Mouse (Mus musculus) MN1 (cell line): ENCODE measurements around the gene Bola3.
"Not testable (repeated sequence)": the region's sequence is repeated elsewhere in the genome, so short reads cannot be mapped to it uniquely, and the experiment has no call there.

Experiments used
- DNase-seq: peaks from one replicate; pipeline ENCODE4 v3.0.0-alpha.2; 2016; ENCODE audit warnings: low spot score

The Bola3 gene

GRCm38 (mm10) chr6:83348873-83349272, at the start of gene Bola3:
TSS of gene Bola3 (plus strand) at chr6:83349147.
- no peak for DNase-seq

DNA sequence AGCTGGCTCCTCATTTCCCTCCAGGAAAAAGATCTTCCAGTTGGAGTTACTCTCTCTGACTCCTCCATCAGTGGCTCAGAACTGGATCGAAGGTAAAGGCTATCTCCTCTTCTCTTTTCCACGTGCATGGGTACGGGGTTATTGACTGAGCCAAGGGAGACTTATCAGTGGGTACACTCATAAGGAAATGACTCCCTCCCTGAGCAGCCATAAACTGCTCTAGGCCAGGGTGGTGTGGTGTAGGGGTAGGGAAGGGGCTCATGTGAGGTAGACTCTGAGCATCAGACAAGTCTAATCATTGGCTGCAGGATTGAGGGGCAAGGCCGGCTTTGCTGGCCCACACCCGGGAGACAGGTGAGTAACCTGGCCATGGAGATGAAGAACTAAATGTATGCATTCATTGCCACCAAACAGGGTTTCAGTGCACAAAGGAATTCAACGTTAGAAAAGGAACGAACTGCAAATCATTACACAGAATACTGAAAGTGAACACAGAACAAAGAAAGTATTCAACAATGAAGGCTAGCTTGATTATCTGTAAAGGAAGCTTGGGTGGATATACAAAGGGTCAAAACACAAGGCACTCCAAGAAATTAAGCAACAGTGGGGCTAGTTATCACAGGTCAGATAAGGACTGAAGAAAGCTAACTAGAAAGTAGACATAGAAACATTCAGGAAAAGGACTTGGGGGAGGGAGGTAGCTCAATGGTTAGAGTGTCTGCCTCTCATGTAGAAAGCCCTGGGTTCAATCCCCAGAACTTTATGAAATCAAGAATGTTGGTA, 48.3 kb upstream of the Bola3 start:
- no peak for DNase-seq

GRCm38 (mm10) chr6:83301294-83301693, 47.7 kb upstream of the Bola3 start:
- no peak for DNase-seq

- peak; percentile 61 for DNase-seq
These were observed 46.7 kb upstream of the Bola3 start for GRCm38 (mm10) chr6:83302264-83302663.

- no peak for DNase-seq
These were observed 39.9 kb upstream of the Bola3 start for GRCm38 (mm10) chr6:83309017-83309416.

DNA sequence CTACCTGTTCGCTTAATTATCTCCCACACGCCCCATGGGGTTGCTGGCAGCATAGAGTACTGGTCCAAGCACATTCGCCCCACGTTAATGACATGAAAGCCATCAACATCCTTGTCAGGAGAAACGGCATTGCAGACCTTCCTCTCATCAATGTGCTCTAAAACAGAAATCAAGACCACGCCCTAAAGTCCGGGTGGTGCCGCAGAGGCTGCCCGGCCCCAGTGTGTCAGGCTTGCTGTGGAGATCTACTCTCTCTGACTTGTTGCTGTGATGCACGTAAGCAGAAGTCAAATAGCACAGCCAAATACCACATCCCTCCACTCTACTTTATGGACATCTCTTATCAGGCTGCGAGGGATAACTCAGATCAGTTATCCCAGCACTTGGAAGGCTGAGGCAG, 37.7 kb upstream of the Bola3 start:
- DNase-seq: no peak

DNA sequence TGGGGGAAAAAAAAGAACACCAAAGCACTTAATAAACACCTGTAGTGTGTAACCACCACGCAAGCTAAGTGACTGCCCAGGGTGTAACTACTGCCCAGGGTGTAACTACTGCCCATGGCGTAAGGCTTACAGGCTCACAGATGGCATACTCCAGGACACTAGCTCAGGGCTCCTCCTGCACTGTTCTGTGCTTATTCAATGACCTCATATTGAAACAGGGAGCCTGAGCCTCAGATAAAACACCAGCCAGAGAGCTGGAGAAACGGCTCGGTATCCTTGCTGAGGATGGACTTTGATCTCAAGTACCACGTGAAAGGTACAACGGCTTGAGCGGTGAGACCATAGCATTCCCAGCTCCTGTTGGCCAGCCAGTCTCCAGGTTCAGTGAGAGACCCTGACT, 36.9 kb upstream of the Bola3 start:
- DNase-seq: no peak

DNA sequence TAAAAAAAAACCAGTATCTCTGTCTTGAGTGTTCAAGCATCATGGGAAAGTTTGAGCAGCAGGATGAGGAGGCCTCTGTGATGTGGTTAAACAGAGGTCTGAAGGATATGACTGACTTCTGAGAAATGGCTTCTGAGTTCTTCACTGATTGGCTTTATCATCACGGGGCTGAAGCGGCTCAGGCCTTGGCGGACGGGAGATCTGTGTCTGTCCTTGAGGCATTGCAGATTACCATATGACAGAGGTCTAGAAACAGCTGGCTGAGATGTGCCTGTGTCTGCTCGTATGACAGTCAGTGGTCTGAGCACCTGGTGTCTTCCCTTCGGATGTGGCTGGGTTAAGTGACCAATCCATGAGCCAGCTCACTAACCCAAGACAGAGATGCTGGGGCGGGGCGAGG, 36.4 kb upstream of the Bola3 start:
- peak; percentile 43 for DNase-seq

GRCm38 (mm10) chr6:83315293-83315692, 33.7 kb upstream of the Bola3 start:
- no peak for DNase-seq

DNA sequence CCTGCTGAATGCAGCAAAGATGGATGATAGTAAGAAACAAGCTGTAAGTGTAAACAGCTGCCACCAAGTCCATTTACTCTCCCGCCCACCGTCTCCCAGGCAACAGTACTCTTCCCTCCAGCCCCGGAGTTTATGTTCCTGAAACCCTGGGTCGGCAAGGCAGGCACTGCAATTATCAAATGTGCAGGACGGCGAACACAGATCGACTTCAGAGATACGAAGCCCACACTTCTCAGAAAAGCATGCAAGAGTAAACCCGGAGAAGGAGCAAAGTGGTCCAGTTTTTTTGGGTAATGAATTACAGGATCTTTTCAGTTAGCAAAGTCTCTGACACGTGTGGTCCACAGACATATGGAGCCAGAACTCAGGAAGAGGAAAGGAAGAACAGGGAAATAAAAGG, 32.9 kb upstream of the Bola3 start:
- DNase-seq: peak; percentile 70

DNA sequence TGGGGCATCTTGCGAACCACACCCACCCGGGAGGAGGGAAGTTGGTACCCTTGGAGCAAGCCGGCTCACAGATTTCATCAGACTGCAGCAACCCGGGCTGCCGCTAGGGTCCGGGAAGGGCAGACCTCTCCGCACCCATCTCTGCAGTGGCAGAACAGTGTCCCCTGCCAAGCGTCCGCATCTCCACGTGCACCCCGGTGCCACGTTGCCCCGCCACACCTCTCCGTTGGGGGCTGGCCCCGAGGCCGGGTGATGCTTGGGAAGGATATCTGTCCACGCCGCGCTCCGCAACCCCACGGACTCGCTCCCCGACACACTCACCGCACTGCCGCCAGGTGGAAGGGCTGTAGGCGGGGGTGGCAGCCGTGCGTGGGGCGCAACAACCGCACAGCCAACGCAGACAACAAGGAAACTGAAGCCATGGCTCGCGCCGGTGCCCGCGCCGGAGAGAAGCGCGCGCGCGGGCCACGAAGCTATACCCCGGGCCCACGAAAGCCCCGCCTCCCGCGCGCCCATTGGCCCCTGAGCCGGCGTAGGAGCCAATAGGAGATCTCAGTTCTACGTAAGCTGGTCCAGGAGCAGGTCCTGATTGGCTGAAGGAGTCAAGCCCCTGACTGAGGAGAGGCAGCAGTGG, 31.7 kb upstream of the Bola3 start:
- peak; percentile 95 for DNase-seq

DNA sequence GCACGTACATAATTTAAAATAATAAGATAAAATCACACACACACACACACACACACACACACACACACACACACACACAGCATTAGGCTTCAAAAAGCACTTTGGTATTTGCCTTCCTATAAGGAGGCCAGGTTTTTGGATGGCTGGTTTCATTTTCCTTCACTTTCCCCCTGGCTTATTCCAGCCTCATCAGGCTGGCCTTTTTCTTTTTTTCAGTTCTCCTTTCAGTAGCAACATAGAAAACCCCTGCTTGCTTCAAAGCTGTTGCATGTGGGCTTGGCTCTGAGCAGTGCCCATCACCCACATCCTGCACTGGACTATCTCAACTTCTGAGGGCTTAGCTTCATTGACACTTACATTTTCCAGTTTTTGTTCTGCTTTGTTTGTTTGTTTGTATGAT, 27.0 kb upstream of the Bola3 start:
- DNase-seq: no peak

DNA sequence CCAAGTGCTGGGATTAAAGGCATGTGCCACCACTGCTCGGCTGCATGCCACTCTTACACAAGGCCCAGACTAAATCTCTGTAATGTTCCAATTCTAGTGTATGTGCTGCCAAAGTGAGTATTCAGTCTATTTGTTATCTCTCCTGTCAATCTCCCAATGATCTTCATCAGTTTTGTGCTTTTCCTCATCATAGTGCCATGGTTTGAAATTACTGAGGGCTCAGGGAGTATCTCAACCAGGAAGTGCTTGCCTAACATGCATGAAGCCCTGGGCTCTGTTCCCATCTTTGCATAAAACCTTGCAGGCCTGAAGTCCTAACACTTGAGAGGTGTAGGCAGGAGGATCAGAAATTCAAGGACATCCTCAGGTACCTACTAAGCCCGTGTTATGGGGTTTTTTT, 26.2 kb upstream of the Bola3 start:
- no peak for DNase-seq

- DNase-seq: no peak
These were observed 25.1 kb upstream of the Bola3 start for GRCm38 (mm10) chr6:83323652-83324419.

- DNase-seq: peak; percentile 97
These were observed 23.2 kb upstream of the Bola3 start, which contains the start of the genes Mthfd2 and Mob1a for GRCm38 (mm10) chr6:83325525-83326393. TSS of gene Mthfd2 (minus strand) at chr6:83325908. TSS of gene Mob1a (plus strand) at chr6:83326016.

DNA sequence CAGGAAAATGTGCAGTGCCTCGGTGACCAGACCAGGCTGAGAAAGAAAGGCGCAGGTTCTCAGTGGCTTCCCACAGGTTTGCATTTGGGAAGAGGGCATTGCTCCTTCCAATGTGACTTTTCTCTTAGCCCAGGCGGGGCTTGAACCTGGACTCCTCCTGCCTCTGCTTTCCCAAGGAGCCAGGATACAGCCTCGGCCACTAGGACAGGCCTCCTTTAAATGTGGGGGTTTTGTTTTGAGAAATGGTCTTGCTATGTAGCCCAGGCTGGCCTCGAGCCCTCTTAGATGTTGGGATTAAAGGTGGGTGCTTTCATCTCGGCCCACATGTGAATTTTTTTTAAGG, 22.6 kb upstream of the Bola3 start:
- DNase-seq: no peak

GRCm38 (mm10) chr6:83326761-83327160, 22.2 kb upstream of the Bola3 start:
- DNase-seq: no peak

DNA sequence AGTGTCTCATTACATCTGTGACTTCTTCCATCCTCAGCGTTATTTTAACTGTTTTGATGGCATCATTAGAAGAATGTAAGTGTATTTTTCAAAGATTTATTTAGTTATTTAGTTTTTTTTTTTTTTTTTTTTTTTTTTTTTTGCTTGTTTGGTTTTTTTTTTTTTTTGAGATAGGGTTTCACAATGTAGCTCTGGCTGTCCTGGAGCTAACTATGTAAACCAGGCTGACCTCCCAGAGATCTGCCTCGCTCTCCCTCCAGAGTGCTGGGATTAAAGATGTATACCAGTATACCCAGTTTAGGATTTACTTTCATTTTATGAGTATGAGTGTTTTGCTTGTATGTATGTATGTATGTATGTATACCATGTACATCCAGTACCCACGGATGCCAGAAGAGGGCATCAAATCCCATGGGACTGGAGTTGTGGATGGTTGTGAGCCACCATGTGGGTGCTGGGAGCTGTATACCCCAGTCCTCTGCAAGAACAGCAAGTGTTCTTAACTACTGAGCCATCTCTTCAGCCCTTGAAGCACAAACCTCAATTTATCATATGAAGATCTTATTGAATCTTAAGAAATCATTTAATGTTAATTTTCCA, 21.3 kb upstream of the Bola3 start:
- DNase-seq: no peak

DNA sequence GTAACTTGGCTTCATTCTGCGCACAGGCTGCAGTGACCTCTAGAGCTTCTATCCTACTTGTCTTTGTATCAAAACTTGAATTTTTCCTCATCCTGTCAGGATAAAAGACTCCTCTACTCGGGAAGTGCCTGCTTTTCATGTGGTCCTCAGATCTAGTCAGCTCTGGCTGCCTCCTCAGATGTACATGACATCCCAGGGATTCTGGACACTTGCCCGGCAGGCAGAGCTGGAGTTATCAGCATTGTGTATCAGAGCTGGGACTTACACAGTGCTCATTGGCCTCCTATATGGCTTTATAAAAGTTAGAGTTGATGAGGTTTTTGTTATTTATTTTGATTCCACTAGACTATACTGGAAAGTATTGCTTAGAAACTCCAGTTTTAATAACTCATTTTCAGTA, 7.6 kb upstream of the Bola3 start:
- peak; percentile 49 for DNase-seq

DNA sequence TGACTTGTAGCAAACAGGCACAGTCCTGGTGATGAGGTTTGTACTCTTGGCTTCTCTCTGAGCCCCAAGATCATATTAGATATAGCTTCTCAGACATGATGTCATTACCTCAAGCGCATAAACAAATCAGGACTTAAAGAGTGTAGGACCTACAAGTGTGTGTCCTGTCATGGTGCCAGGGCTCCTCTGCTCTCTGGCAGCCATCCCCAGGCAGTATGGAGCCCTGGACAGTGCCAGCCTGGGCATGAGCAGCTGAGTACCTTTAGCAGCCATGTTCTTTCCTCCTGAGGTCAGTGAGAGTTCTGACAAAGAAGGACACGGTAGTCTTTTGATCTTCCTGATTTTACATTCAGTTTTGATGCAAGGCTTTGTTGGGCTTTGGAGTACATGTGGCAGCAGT, 6.0 kb upstream of the Bola3 start:
- DNase-seq: no peak

- DNase-seq: not testable (repeated sequence)
These were observed 3.7 kb upstream of the Bola3 start for GRCm38 (mm10) chr6:83345285-83345684.

DNA sequence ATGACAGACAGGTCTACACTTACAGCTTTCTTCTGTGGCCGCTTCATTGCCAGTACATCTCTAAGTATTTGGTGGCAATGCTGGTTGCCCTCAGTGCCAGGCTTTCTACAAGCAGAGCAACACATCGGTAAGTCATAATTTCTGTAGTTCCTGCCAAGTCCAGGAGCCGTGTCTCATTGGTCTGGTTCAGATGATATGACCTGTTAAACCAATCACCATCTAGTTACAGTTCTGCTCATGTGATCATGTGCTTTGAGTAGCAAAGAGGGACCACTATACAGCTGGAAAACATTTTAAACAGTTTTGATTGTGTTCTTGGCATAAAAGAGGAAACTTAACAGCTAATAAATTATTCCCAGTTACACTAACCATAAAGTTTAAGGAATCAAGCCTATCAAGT, 1.0 kb upstream of the Bola3 start:
- no peak for DNase-seq
